Mouse (Mus musculus) liver, adult 2 months (tissue): ENCODE measurements around the gene Taf1b.

ENCODE experiments used
- CTCF ChIP-seq: fragments of 200-500 bp; IDR thresholded peaks from 2 replicates; pipeline ENCODE4 v1.5.1; 2011; ENCODE audit warnings: low read depth, low read length, control low read depth
- POLR2A ChIP-seq: fragments of 200-500 bp; IDR thresholded peaks from 2 replicates; pipeline ENCODE4 v1.6.1; 2011; ENCODE audit warnings: low read length, control low read depth; ENCODE audit not compliant: insufficient read depth; ENCODE audit errors: extremely low read depth

- no peak for TF ChIP-seq CTCF
- no peak for TF ChIP-seq POLR2A
Observed at GRCm38 (mm10) chr12:24493412-24493811, 4.7 kb upstream of the Taf1b start.
